Mouse (Mus musculus) midbrain, postnatal 0 days (tissue): ENCODE data around the gene Zfp777. TPM values are rescaled to one million over a fixed set of nuclear protein-coding genes. Genes with fewer than 3 reads are reported as not detected.

Experiments
- ATAC-seq: fragments of 200-750 bp; cut with Nextera tagmentation; 2 replicates; pipeline ENCODE4 v1.8.0; 2017; ENCODE audit warnings: moderate number of reproducible peaks, mild to moderate bottlenecking, moderate TSS enrichment, moderate library complexity; ENCODE audit not compliant: low FRiP score
- DNase-seq: peaks from one replicate; pipeline ENCODE4 v3.0.0-alpha.2; 2015; ENCODE audit warnings: low spot score
- H3K27ac ChIP-seq: fragments of 300-500 bp; sonication (generic); 2 replicates; pipeline ENCODE4 v1.5.1; 2014; ENCODE audit warnings: low read depth, mild to moderate bottlenecking, low read length, mixed read lengths
- H3K27me3 ChIP-seq: fragments of 300-500 bp; sonication (generic); 2 replicates; pipeline ENCODE4 v1.6.1; 2014; ENCODE audit warnings: low read length, control low read depth, mixed read lengths; ENCODE audit not compliant: insufficient read depth
- H3K36me3 ChIP-seq: fragments of 300-500 bp; sonication (generic); 2 replicates; pipeline ENCODE4 v1.6.1; 2014; ENCODE audit warnings: low read length, control low read depth, mixed read lengths; ENCODE audit not compliant: insufficient read depth
- H3K4me1 ChIP-seq: fragments of 300-500 bp; sonication (generic); 2 replicates; pipeline ENCODE4 v1.6.1; 2014; ENCODE audit warnings: mild to moderate bottlenecking, control low read depth, antibody characterized with exemption, low read length, mixed read lengths; ENCODE audit not compliant: insufficient read depth
- H3K4me2 ChIP-seq: fragments of 300-500 bp; sonication (generic); 2 replicates; pipeline ENCODE4 v1.6.1; 2014; ENCODE audit warnings: low read depth, mild to moderate bottlenecking, low read length, mixed read lengths; ENCODE audit not compliant: poor library complexity, severe bottlenecking
- H3K4me3 ChIP-seq: fragments of 300-500 bp; sonication (generic); 2 replicates; pipeline ENCODE4 v1.5.1; 2014; ENCODE audit warnings: low read depth, mild to moderate bottlenecking, low read length, moderate library complexity
- H3K9ac ChIP-seq: fragments of 300-500 bp; sonication (generic); replicated peaks from 2 replicates; pipeline ENCODE4 v1.6.1; 2014; ENCODE audit warnings: mild to moderate bottlenecking, low read length, moderate library complexity, mixed read lengths; ENCODE audit not compliant: poor library complexity, severe bottlenecking
- H3K9me3 ChIP-seq: fragments of 300-500 bp; sonication (generic); 2 replicates; pipeline ENCODE4 v1.6.1; 2016; ENCODE audit warnings: low read length, control low read depth
- CTCF ChIP-seq: IDR thresholded peaks from 2 replicates; pipeline ENCODE4 v1.5.1; 2016; ENCODE audit warnings: antibody characterized with exemption, mild to moderate bottlenecking
- WGBS: fragments of 180-500 bp; shearing (Covaris S2); extraction: QIAGEN DNeasy Blood & Tissue Kit; methylation state at CpG from one replicate; pipeline ENCODE4 v1.1.7; 2014; 5-methylcytosine and 5-hydroxymethylcytosine counted together
- polyA plus RNA-seq: library from polyadenylated mRNA; unstranded; fragments of >200 nt; fragmentation: Nextera tagmentation; extraction: Ambion mirVana; gene quantifications from 2 replicates; pipeline ENCODE4 v1.2.1, GENCODE M21; 2015
- total RNA-seq: library from RNA; depleted of rRNA; stranded (reverse); fragments of >200 nt; gene quantifications from 2 replicates; pipeline ENCODE4 v1.2.3, GENCODE M21; 2014

Zfp777 gene
- total and polyA plus RNA-seq, 2 experiments from 2014 or later = 18.1 to 37.5 TPM

DNA sequence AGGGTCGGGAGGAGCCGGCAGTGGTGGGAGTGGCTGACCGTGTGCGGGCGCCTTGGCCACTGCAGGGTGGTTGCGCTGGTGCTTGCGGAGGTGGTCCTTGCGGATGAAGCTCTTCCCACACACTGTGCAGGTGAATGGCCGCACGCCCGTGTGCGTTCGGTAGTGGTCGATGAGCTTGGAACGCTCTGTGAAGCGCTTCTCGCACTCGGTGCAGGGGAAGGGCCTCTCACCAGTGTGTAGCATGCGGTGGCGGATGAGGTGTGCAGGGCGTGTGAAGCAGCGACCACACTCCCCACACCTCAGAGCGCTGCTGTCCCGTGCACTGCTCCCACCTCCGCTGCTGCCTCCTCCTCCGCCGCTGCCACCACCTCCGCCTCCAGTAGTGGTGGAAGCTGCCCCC is 15.2 kb upstream of the Zfp777 start:
- Histone ChIP-seq H3K4me3 (no peak overlapping the region), H3K4me1 (no peaks in the 10 kb centered on the region), H3K9ac (no peak overlapping the region), H3K4me2 (no peak overlapping the region), H3K27ac (no peak overlapping the region), H3K36me3 (peaks cover 50% of the 10 kb centered on the region), H3K27me3 (no peaks in the 10 kb centered on the region), H3K9me3 (no peaks in the 10 kb centered on the region)
- DNase-seq (no peak), ATAC-seq (peak; percentile 41; the same call in 1 of the 2 replicates)
- TF ChIP-seq CTCF = no peak
- WGBS = 96% methylated on average over 28 of the region's 28 CpGs

- WGBS = 100% methylated on average over 1 of the region's 1 CpGs
Observed at GRCm38 (mm10) chr6:48060895-48061294, 12.2 kb upstream of the Zfp777 start.

GRCm38 (mm10) chr6:48060421-48060820 is 11.7 kb upstream of the Zfp777 start:
- Histone ChIP-seq H3K27me3 (no peaks in the 10 kb centered on the region), H3K4me1 (no peaks in the 10 kb centered on the region), H3K36me3 (peaks cover 30% of the 10 kb centered on the region), H3K27ac (no peak overlapping the region), H3K9ac (no peak overlapping the region), H3K9me3 (no peaks in the 10 kb centered on the region), H3K4me3 (no peak overlapping the region), H3K4me2 (no peak overlapping the region)
- TF ChIP-seq CTCF = no peak
- DNase-seq (peak; percentile 65), ATAC-seq (no peak)
- 79% methylated on average over 2 of the region's 2 CpGs for WGBS

More at GRCm38 (mm10) chr6:48060895-48061294, 12.2 kb upstream of the Zfp777 start:
- H3K9ac ChIP-seq = no peak overlapping the region
- H3K27me3 ChIP-seq = no peaks in the 10 kb centered on the region
- TF ChIP-seq CTCF = no peak
- H3K4me1 ChIP-seq = no peaks in the 10 kb centered on the region
- DNase-seq = no peak
- peaks cover 33% of the 10 kb centered on the region for H3K36me3 ChIP-seq
- no peak overlapping the region for H3K27ac ChIP-seq
- no peak overlapping the region for H3K4me3 ChIP-seq
- H3K9me3 ChIP-seq = no peaks in the 10 kb centered on the region
- no peak overlapping the region for H3K4me2 ChIP-seq
- ATAC-seq = no peak

DNA sequence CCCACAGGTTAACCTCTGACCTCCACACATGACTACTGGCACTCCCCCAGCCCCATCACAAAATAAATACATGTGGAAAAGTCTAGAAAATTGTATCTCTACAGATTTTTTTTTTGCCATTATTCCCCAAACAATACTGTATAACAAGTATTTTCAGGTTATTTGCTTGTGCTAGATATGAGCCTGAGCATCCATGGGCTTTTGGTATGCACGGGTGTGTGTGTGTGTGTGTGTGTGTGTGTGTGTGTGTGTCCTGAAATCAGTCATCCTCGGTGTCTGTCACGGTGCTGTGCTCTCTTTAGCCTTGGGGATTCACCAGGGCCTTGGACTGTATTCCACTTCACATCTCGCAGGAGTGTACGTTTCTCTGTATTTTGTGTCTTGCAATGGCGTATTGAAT is 3.4 kb upstream of the Zfp777 start:
- Histone ChIP-seq H3K4me2 (no peak overlapping the region), H3K27me3 (no peaks in the 10 kb centered on the region), H3K9me3 (no peaks in the 10 kb centered on the region), H3K27ac (no peak overlapping the region), H3K9ac (no peak overlapping the region), H3K4me1 (no peaks in the 10 kb centered on the region), H3K4me3 (no peak overlapping the region), H3K36me3 (no peaks in the 10 kb centered on the region)
- no peak for TF ChIP-seq CTCF
- ATAC-seq (no peak), DNase-seq (no peak)
- WGBS = 74% methylated on average over 6 of the region's 6 CpGs

- ATAC-seq (no peak), DNase-seq (no peak)
- Histone ChIP-seq H3K4me2 (no peak overlapping the region), H3K4me1 (peaks cover 1% of the 10 kb centered on the region), H3K4me3 (no peak overlapping the region), H3K9me3 (no peaks in the 10 kb centered on the region), H3K27me3 (no peaks in the 10 kb centered on the region), H3K36me3 (no peaks in the 10 kb centered on the region), H3K9ac (no peak overlapping the region), H3K27ac (no peak overlapping the region)
- WGBS = 89% methylated on average over 2 of the region's 2 CpGs
- no peak for TF ChIP-seq CTCF
Observed at GRCm38 (mm10) chr6:48051666-48052065, 3.0 kb upstream of the Zfp777 start.

DNA sequence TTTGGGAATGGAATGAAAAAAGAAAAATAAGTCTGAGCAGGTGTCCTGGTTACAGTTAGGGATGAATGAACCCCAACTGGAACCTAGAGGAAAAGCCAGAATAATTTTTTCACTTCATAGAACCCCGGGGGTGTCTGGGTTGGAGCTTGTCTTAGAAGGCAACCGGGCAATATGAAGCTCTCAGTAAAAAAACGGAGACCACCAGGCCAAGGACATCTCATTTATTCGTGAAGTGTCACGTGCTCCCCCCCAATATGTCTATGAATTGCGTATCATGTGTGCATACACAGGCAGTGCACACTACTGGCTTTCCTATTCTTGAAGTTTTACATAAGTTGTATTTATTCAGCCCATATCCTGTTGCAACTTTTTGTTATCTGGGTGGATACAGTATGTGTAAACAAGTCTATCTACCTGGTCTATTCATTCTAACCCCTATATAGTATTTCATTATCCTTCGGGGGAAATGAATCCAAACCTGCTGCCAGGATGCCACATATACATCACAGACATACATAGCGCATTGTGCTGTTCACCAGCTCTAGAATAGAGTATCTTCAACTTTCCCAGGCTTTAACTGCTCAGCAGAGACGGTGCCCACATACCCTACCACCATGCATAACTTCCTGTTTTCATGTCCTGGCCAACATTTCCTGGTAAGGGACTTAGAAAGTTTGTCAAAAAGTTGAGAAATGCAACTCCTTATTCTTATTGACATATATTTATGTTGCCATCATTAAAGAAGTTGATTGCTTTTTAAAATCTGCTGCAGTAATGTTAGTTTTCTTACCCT is 758 bp upstream of the Zfp777 start:
- TF ChIP-seq CTCF = no peak
- ATAC-seq (no peak), DNase-seq (peak; percentile 3)
- Histone ChIP-seq H3K27me3 (no peaks in the 10 kb centered on the region), H3K4me2 (peak overlapping the region; percentile 91), H3K9ac (peak overlapping the region; percentile 89; the same call in 1 of the 2 replicates), H3K4me3 (peak overlapping the region; percentile 84), H3K9me3 (no peaks in the 10 kb centered on the region), H3K36me3 (peaks cover under 1% of the 10 kb centered on the region; the same call in 1 of the 2 replicates), H3K27ac (peak overlapping the region; percentile 90), H3K4me1 (peaks cover 4% of the 10 kb centered on the region)
- 46% methylated on average over 9 of the region's 9 CpGs for WGBS
